Mouse (Mus musculus) heart, postnatal 4 days (tissue): ENCODE measurements around the gene Cyfip1. TPM values are rescaled to one million over a fixed set of nuclear protein-coding genes. Genes with fewer than 3 reads are reported as not detected.
A peak's percentile ranks its signal among the peaks of the same experiment; 100 is the strongest.

Source experiments
- DNase-seq: peaks from one replicate; pipeline ENCODE4 v3.0.0; 2021
- total RNA-seq, 2 experiments: library from RNA; stranded (reverse); gene quantifications; 2 replicates each; pipeline ENCODE4 v1.2.3; 2021

The Cyfip1 gene
- 10 to 100 TPM; 58.9 to 59.1 TPM for total RNA-seq

DNA sequence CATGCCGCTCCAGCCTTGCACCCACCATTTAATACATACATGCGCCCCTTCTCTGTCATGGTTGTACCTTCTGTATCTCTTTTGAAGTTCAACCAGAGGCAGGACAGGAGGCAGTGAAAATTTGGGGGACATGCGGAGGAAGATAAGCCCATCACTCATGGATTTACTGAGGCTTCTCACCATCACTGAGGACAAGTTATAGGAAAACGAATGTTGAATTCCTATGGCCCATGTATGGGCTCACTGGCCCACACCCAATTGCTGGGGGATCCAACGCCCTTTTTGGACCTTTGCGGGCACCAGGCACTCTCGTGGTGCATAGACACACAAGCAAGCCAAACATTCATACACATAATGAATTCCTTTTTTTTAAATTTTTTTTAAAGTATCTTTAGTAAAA is at the start of gene Cyfip1:
TSS of gene Cyfip1 (plus strand) at position 301 of the 400 bp plus-strand sequence.
- peak; percentile 12 for DNase-seq

GRCm38 (mm10) chr7:55792280-55792679 is 49.3 kb upstream of the Cyfip1 start:
- DNase-seq = no peak

- peak; percentile 5 for DNase-seq
Observed at GRCm38 (mm10) chr7:55793236-55793951, 48.2 kb upstream of the Cyfip1 start.

DNA sequence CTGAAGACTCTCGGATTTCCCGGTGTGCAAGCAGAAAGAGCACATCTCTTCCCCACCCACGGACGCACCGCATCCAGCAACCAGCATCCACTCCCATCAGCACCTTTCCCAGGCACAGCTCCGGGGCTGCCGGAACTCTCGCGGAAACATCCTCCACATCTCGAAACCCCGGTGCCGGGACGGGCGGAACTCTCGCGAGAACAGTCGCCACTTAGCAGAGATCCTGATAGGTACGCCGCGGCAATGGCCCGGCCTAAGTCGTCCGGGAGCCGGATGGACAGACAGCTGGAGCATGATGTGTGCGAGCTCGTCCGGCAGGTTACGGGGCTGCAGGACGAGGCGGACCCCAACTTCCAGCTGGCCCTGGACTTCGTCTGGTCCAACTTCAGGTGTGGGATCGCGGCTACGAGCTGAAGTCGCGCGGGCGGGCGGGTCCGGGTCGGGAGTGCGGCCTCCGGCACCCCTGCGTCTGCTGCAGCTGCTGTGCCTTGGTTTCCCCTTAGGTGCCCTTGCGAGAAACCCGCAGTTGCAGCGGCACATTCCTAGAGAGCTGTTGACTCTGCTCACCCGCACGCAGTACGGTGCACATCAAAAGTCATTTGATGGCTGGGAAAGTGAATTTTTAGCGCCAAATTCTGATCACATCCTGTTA is 47.5 kb upstream of the Cyfip1 start, which contains the start of gene Tubgcp5:
TSS of gene Tubgcp5 (plus strand) at position 203 of the 652 bp plus-strand sequence.
- DNase-seq = peak; percentile 98

DNA sequence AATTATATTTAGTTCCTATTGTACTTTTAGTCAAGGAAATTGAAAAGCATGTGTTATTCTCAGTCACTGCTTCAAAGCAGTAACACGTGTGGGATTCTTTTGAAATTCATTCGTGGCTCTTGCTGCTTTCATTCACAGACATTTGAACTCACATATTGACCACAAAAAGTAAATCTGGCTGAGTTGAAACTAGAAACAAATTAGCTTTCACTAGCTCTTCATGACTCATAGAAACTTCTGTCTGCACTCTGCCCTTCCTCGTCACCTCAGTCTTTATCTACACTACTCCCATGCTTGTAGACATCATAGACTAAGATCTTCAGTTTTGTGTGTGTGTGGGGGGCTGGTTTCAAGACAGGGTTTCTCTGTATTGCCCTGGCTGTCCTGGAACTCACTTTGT is 41.6 kb upstream of the Cyfip1 start:
- DNase-seq = no peak

DNA sequence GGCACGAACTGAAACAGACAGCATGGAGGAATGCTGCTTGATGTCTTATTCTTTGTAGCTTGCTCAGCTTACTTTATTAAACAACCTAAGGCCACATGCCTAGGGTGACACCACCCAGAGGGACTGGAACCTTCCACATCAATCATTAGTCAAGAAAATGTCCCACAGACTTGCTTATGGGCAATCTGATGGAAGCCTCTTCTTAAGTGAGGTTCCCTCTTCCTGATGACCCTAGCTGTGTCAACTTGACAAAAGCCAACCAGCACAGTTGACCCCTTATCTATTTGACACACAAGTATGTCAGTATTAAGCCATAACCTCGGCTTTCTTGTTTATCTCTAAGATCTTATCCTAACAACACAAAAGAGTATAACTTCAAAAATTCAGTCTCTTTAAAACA is 31.6 kb upstream of the Cyfip1 start:
- no peak for DNase-seq

- no peak for DNase-seq
Observed at GRCm38 (mm10) chr7:55824468-55824867, 17.1 kb upstream of the Cyfip1 start.

DNA sequence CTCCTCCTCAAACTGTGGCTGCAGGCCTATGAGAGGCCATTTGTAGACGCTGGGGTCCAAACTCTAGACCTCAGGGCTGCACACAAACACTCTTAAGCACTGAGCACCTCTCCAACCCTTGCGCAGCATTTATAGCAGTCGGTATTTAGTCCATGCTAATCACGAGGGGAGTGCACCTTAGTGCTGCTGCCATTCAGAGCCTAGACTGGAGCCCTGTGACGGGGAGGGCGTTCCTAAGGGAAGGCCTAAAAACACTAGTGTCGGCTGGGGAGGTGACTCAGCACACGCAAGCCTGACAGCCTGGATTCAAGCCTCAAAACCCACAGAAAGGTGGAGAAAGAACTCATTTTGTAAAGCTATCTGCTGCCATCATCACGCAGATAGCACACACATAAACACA is 14.0 kb upstream of the Cyfip1 start:
- no peak for DNase-seq

DNA sequence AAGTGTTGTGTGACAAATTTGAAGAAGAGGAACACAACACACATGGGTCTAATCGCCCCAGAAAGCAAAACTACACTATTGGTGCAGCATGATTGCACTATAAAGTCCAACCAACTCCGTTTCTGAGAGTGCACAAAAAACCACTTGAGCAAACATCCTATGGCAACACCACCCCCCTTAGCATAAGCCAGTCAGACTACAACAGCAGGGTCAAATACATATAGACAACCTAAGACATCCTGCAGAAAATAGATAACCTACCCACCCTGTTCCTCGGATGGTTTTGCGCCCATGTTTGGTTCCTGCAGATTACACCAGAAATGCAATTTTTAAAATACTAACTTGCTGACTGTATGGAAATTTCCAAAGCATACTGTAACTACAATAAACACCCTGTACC is 4.7 kb upstream of the Cyfip1 start:
- DNase-seq = no peak

DNA sequence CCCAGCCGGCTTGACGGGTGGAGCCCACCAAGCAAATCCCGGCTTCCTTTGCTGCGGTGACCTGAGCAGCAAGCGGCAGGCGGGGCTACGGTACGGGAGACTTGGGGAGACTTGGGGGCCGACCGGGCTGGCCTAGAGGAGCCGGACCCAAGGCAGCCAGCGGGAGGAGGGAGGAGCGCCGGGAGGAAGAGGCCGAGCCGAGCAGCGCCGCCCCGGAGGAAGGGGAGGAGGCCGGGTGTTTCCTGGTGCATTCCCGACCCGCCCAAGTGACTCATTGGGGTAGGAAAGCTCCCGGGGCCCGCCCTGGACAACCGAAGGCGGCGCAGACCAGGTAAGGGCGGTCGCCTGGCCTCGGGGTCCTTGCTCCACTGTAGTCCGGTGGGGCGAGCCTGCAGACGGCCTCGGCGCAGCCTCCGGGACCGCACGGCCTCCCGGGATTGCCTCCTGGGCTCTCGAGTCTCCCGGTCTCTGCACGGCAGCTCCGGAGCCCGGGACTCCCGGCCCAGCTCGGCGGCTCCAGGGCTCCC is 495 bp downstream of the Cyfip1 start:
- DNase-seq = peak; percentile 92

- no peak for DNase-seq
Observed at GRCm38 (mm10) chr7:55842504-55843152, 1.1 kb downstream of the Cyfip1 start.

DNA sequence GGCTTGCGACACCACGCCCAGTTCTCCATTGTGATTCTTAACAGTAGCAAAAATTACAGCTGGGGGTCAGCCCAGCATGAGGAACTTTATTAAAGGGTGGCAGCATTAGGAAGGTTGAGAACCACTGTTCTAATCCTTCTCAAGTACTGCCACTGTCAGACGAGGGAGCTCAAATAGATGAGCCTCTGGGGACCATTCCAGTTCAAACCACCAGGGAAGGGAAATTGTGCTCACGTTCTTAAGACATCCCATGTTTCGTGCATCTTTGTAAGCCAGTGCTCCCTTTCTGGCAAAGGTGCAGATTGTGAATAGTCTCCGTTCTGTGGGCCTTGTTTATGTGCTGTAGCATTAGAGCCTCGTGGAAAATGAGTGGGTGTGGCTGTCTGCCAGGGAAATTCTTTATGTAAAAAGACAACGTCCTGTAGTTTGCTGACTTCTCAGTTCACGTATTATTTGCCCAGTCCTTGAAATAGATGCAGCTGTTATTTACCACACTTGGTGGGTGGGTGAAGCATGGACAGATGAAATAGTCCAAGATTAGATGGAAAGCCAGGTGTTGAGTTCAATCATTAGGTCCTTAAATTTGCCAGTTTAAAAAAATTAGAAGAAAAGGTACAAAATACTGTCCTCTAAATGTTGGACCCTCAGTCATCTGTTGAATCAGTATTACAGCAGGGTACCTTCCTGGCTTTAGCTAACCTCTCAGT is 5.2 kb downstream of the Cyfip1 start:
- no peak for DNase-seq

- no peak for DNase-seq
Observed at GRCm38 (mm10) chr7:55849948-55850571, 8.5 kb downstream of the Cyfip1 start.

- no peak for DNase-seq
Observed at GRCm38 (mm10) chr7:55852787-55853186, 11.2 kb downstream of the Cyfip1 start.

DNA sequence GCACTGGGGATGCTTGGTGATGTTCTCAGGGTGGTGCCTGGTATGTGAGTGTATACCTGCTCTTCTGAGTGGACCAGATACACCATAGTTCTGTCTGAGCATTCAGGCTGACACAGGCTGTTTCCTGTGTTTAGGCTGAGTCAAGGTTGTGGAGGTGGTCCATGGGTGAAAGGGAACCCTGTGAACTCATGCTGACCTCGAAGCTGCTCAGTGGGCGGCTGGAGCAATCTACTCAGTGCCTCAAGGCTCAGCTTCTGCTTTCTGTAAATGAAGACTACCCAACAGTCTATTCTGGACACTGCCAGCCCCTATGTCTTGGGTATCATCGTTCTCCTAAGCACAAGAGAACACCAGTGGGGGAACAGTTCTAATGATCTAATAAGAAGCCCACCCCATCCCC is 14.1 kb downstream of the Cyfip1 start:
- DNase-seq = no peak

DNA sequence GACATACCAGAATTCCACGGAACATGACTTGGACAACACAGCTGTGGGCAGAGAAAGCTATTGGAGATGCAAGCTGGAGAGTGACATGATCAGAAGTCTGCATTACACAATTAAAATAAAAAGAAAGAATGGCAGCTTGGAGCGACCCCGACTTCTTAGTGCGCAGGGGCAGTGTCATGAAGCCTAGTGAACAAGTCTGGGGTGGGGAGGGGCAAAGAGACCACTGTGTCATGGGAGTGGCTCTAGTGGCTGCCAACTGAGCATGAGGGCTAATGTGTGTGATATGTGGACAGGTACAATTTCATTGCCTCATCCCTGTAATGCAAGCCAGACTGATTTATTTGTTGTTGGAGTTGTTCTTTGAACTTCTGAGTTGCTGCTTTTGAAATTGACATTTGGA is 15.2 kb downstream of the Cyfip1 start:
- DNase-seq = no peak

GRCm38 (mm10) chr7:55857729-55858128 is 16.2 kb downstream of the Cyfip1 start:
- DNase-seq = no peak

DNA sequence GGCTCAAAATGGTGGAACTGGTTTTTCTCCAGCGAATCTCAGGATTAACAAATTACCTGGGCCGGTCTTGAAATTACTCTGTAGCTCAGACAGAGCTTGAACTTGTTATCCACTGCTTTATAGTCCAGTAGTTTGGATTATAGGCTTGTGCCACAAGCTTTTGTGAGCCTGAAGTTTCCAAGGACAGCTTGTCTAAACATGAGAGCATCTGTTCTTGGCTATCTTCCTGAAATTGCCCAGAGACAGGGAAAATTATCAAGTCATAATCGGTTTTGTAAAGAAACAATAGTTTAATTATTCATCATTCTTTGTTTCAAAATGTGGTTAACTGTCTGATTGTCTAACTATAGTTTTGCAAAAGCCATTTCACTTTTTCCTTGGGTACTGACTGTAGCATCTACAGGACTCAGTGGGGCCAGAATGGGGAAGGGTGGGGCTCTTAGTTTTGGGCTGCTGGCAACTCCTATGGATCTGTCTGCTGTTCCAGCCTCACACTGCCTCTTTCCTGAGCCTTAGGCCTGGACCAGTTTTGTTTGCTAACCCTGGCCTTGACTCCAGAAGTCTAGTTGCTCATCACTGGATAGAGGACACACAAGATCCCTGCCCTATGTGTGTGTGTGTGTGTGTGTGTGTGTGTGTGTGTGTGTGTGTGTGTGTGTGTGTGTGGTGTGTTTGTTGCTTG is 17.4 kb downstream of the Cyfip1 start:
- DNase-seq = no peak

- no peak for DNase-seq
Observed at GRCm38 (mm10) chr7:55859518-55859872, 17.9 kb downstream of the Cyfip1 start.

DNA sequence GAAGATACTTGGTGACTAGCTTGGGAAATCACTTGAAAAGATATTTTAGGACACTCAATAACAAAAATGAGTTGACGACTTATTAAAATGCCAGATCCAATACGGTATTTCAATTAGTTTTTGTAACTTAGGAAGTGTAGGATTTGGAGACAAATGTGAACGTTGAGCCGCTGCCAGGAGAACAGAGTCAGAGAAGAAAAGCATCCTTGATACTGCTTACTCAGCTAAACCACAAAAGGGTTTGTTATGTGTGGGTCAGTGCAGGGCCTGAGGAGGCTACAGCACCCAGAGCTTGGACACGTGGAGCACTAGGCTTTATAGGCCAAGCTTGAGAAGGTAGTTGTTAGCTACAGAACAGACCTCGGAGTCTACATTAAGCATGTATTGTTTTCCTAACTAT is 18.4 kb downstream of the Cyfip1 start:
- DNase-seq = no peak

DNA sequence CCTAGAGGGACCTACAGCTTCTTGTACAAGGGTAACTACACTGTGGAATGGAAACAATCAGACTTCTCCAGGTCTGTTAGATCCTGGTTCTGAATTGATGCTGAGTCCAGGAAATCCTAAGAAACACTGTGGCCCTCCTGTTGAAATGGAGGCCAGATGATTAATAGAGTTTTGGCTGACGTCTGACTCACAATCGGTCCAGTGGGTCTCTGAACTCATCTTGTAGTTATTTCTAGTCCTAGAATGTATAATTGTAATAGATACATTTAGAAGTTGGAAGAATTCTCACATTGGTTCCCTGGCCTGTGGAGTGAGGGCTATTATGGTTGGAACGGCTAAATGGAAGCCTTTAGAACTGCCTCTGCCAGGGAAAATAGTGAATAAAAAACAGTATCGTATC is 19.6 kb downstream of the Cyfip1 start:
- no peak for DNase-seq

DNA sequence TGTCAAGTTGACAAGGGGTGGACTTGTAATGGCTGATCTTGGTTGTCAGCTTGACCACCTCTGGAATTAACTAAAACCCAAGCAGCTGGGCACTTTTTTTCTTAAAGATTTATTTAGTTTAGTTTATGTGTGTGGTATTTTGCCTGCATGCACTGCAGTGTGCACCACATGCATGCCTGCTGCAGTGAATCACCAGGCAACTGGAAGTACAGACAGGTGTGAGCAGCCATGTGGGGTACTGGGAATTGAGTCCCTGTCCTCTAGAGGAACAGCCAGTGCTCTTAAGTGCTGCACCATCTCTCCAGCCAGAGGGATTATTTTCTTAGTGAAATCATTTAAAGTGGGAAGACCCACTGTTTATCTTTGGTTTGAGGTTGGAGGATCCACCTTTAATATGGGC is 23.5 kb downstream of the Cyfip1 start:
- no peak for DNase-seq
